Mouse (Mus musculus) C2C12 (cell line): Measurements from ENCODE around the gene Adgrl2. TPM values are rescaled to one million over a fixed set of nuclear protein-coding genes. Genes with fewer than 3 reads are reported as not detected.

Source experiments
- H3K27me3 ChIP-seq: one replicate; pipeline ENCODE4 v1.6.1; 2011; ENCODE audit not compliant: control insufficient read depth, insufficient read depth, insufficient read length
- H3K36me3 ChIP-seq: one replicate; pipeline ENCODE4 v1.6.1; 2011; ENCODE audit not compliant: control insufficient read depth, insufficient read depth
- H3K4me3 ChIP-seq: one replicate; pipeline ENCODE4 v1.5.1; 2011; ENCODE audit warnings: mild to moderate bottlenecking, control low read depth; ENCODE audit not compliant: poor library complexity, insufficient read depth, severe bottlenecking
- H3K79me2 ChIP-seq: one replicate; pipeline ENCODE4 v1.6.1; 2011; ENCODE audit not compliant: control insufficient read depth, insufficient read depth
- H3K79me3 ChIP-seq: one replicate; pipeline ENCODE4 v1.6.1; 2011; ENCODE audit warnings: low read depth, control low read depth
- H3ac ChIP-seq: one replicate; pipeline ENCODE3; 2011; ENCODE audit warnings: low read depth; ENCODE audit not compliant: control insufficient read depth, insufficient read length
- CEBPB ChIP-seq: IDR thresholded peaks from one replicate; pipeline ENCODE4 v1.6.1; 2011; ENCODE audit warnings: low read depth, mild to moderate bottlenecking, control low read depth, moderate library complexity
- CTCF ChIP-seq: IDR thresholded peaks from one replicate; pipeline ENCODE4 v1.5.1; 2011; ENCODE audit not compliant: control insufficient read depth, insufficient read depth, insufficient read length
- FOSL1 ChIP-seq: IDR thresholded peaks from one replicate; pipeline ENCODE4 v1.8.0; 2011; ENCODE audit warnings: mild to moderate bottlenecking, low read length; ENCODE audit not compliant: poor library complexity, insufficient read depth, severe bottlenecking
- MAX ChIP-seq: IDR thresholded peaks from one replicate; pipeline ENCODE4 v1.6.1; 2011; ENCODE audit warnings: mild to moderate bottlenecking, control low read depth
- MYOD1 ChIP-seq: IDR thresholded peaks from one replicate; pipeline ENCODE4 v1.6.1; 2011; ENCODE audit warnings: low read depth; ENCODE audit not compliant: control insufficient read depth, insufficient read length
- MYOG ChIP-seq: IDR thresholded peaks from one replicate; pipeline ENCODE4 v1.6.1; 2011; ENCODE audit not compliant: control insufficient read depth, insufficient read length; ENCODE audit errors: extremely low read depth
- USF1 ChIP-seq: IDR thresholded peaks from one replicate; pipeline ENCODE4 v1.6.1; 2011; ENCODE audit warnings: low read depth, mild to moderate bottlenecking, control low read depth, moderate library complexity
- polyA plus RNA-seq: library from polyadenylated mRNA; unstranded; fragments of >200 nt; fragmentation: generic; extraction: Trizol; gene quantifications from one replicate; pipeline ENCODE4 v1.2.1, GENCODE M21; 2012; ENCODE audit warnings: missing spikeins

Gene Adgrl2
- polyA plus RNA-seq, 1 experiment, result 19.9 TPM

- no peak overlapping the region for H3ac ChIP-seq
- TF ChIP-seq MYOD1, result no peak
- H3K79me2 ChIP-seq, result no peaks in the 10 kb centered on the region
- H3K27me3 ChIP-seq, result no peaks in the 10 kb centered on the region
- no peaks in the 10 kb centered on the region for H3K79me3 ChIP-seq
- H3K36me3 ChIP-seq, result peaks cover 56% of the 10 kb centered on the region
- H3K4me3 ChIP-seq, result no peak overlapping the region
Observed at GRCm38 (mm10) chr3:148821632-148822031, 168.7 kb downstream of the Adgrl2 start.

GRCm38 (mm10) chr3:148819323-148820046 is 170.9 kb downstream of the Adgrl2 start:
- no peak overlapping the region for H3K4me3 ChIP-seq
- H3K27me3 ChIP-seq, result no peaks in the 10 kb centered on the region
- H3K79me2 ChIP-seq, result no peaks in the 10 kb centered on the region
- H3K79me3 ChIP-seq, result no peaks in the 10 kb centered on the region
- peaks cover 39% of the 10 kb centered on the region for H3K36me3 ChIP-seq
- H3ac ChIP-seq, result no peak overlapping the region
- TF ChIP-seq CTCF (no peak), MYOG (no peak), CEBPB (no peak)

- H3ac ChIP-seq, result no peak overlapping the region
- TF ChIP-seq FOSL1 (no peak), MYOG (no peak)
- H3K79me3 ChIP-seq, result no peaks in the 10 kb centered on the region
- H3K79me2 ChIP-seq, result no peaks in the 10 kb centered on the region
- no peak overlapping the region for H3K4me3 ChIP-seq
- H3K27me3 ChIP-seq, result no peaks in the 10 kb centered on the region
- H3K36me3 ChIP-seq, result peaks cover 33% of the 10 kb centered on the region
Observed at GRCm38 (mm10) chr3:148818414-148819105, 171.8 kb downstream of the Adgrl2 start.

- Histone ChIP-seq H3ac (no peak overlapping the region), H3K79me2 (no peaks in the 10 kb centered on the region), H3K4me3 (no peak overlapping the region), H3K27me3 (no peaks in the 10 kb centered on the region), H3K36me3 (peaks cover 33% of the 10 kb centered on the region), H3K79me3 (no peaks in the 10 kb centered on the region)
- TF ChIP-seq MYOG (no peak), CEBPB (no peak), CTCF (no peak), MYOD1 (no peak), FOSL1 (no peak)
Observed at GRCm38 (mm10) chr3:148817491-148817890, 172.9 kb downstream of the Adgrl2 start.

- H3K4me3 ChIP-seq, result no peak overlapping the region
- no peak for TF ChIP-seq FOSL1
- TF ChIP-seq CTCF, result no peak
- no peak for TF ChIP-seq MAX
- TF ChIP-seq CEBPB, result no peak
- TF ChIP-seq USF1, result no peak
- H3K27me3 ChIP-seq, result no peaks in the 10 kb centered on the region
- H3K79me3 ChIP-seq, result no peaks in the 10 kb centered on the region
- no peaks in the 10 kb centered on the region for H3K79me2 ChIP-seq
- peaks cover 14% of the 10 kb centered on the region for H3K36me3 ChIP-seq
- no peak overlapping the region for H3ac ChIP-seq
Observed at GRCm38 (mm10) chr3:148813121-148813520, 177.2 kb downstream of the Adgrl2 start.

DNA sequence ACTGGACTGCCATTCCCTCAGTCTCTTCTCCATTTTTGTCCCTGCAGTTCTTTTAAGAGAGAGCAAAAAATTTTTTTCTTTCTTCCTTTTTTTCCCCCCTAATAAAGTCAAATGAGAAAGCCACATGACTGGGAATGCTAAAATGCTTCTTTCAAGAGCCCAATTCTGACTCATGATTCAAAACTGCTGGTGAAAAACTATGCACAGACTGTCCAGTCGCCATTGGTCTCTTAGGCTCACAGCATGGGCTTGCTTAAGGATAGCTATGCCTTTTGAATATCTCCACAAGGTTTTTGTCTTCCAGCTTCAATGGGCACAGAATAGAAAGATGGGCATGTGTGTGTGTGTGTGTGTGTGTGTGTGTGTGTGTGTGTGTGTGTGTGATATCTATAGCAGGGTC is 178.3 kb downstream of the Adgrl2 start:
- H3K79me2 ChIP-seq, result no peaks in the 10 kb centered on the region
- no peak overlapping the region for H3ac ChIP-seq
- H3K27me3 ChIP-seq, result no peaks in the 10 kb centered on the region
- H3K4me3 ChIP-seq, result no peak overlapping the region
- H3K79me3 ChIP-seq, result no peaks in the 10 kb centered on the region
- peaks cover 3% of the 10 kb centered on the region for H3K36me3 ChIP-seq
- no peak for TF ChIP-seq FOSL1
- TF ChIP-seq USF1, result peak; percentile 33

DNA sequence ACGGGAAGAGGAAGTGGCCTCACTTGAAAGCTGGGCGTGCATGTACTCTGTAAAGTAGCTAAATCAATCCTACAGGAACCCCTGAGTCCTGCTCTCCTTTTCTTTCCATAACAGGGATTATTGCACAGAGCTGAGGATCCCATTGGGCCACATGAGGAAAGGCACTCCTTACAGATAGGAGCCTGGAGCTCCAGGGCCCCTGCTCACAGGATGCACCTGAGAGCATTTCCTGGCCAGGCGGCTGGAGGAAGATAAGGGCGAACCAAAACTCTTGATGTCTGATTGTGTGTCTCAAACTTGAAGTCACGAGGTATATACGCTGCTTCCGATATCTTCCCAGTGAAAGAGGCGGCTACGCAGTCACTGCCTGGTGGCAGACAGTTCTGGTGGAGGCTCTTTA is 183.4 kb downstream of the Adgrl2 start:
- TF ChIP-seq CEBPB, result no peak
- TF ChIP-seq USF1, result no peak
- no peak for TF ChIP-seq CTCF
- TF ChIP-seq MYOG, result no peak
- no peak for TF ChIP-seq MAX
- TF ChIP-seq MYOD1, result no peak
- no peak for TF ChIP-seq FOSL1

More for the DNA sequence above, 183.4 kb downstream of the Adgrl2 start:
- H3K36me3 ChIP-seq, result no peaks in the 10 kb centered on the region
- H3K4me3 ChIP-seq, result no peak overlapping the region
- no peaks in the 10 kb centered on the region for H3K79me3 ChIP-seq
- no peaks in the 10 kb centered on the region for H3K27me3 ChIP-seq
- no peaks in the 10 kb centered on the region for H3K79me2 ChIP-seq
- H3ac ChIP-seq, result no peak overlapping the region
